Mouse (Mus musculus) hindbrain, embryonic 15.5 days (tissue): Measurements from ENCODE around the gene Gm14399. TPM values are rescaled to one million over a fixed set of nuclear protein-coding genes. Genes with fewer than 3 reads are reported as not detected.
A peak's percentile ranks its signal among the peaks of the same experiment; 100 is the strongest.
"Not testable (repeated sequence)": the region's sequence is repeated elsewhere in the genome, so short reads cannot be mapped to it uniquely, and the experiment has no call there.

Source experiments
- ATAC-seq: fragments of 200-750 bp; cut with Nextera tagmentation; 2 replicates; pipeline ENCODE4 v1.8.0; 2017; ENCODE audit warnings: low read depth, moderate number of reproducible peaks, moderate TSS enrichment; ENCODE audit not compliant: low FRiP score
- H3K27ac ChIP-seq: fragments of 300-500 bp; sonication (generic); replicated peaks from 2 replicates; pipeline ENCODE4 v1.5.1; 2015; ENCODE audit warnings: mild to moderate bottlenecking, inconsistent platforms
- H3K27me3 ChIP-seq: fragments of 300-500 bp; sonication (generic); 2 replicates; pipeline ENCODE4 v1.6.1; 2015; ENCODE audit warnings: control low read depth, inconsistent platforms
- H3K36me3 ChIP-seq: fragments of 300-500 bp; sonication (generic); 2 replicates; pipeline ENCODE4 v1.6.1; 2015; ENCODE audit warnings: control low read depth, inconsistent platforms
- H3K4me1 ChIP-seq: fragments of 300-500 bp; sonication (generic); replicated peaks from 2 replicates; pipeline ENCODE4 v1.6.1; 2015; ENCODE audit warnings: control low read depth, inconsistent platforms
- H3K4me2 ChIP-seq: fragments of 300-500 bp; sonication (generic); 2 replicates; pipeline ENCODE4 v1.6.1; 2015; ENCODE audit warnings: moderate library complexity, mild to moderate bottlenecking, inconsistent platforms
- H3K4me3 ChIP-seq: fragments of 300-500 bp; sonication (generic); 2 replicates; pipeline ENCODE4 v1.5.1; 2015; ENCODE audit warnings: mild to moderate bottlenecking, inconsistent platforms
- H3K9ac ChIP-seq: fragments of 300-500 bp; sonication (generic); 2 replicates; pipeline ENCODE4 v1.6.1; 2015; ENCODE audit warnings: inconsistent platforms
- H3K9me3 ChIP-seq: fragments of 300-500 bp; sonication (generic); 2 replicates; pipeline ENCODE4 v1.6.1; 2016; ENCODE audit warnings: control low read depth, inconsistent platforms
- WGBS: fragments of 180-500 bp; shearing (Covaris S2); methylation state at CpG from one replicate; pipeline ENCODE4 v1.1.7; 2015; 5-methylcytosine and 5-hydroxymethylcytosine counted together
- polyA plus RNA-seq: library from polyadenylated mRNA; unstranded; fragments of >200 nt; fragmentation: Nextera tagmentation; extraction: Ambion mirVana; gene quantifications from 2 replicates; pipeline ENCODE4 v1.2.1, GENCODE M21; 2015

Gm14399 gene
- polyA plus RNA-seq, result 5.5 and 6.8 TPM in 2 replicates

DNA sequence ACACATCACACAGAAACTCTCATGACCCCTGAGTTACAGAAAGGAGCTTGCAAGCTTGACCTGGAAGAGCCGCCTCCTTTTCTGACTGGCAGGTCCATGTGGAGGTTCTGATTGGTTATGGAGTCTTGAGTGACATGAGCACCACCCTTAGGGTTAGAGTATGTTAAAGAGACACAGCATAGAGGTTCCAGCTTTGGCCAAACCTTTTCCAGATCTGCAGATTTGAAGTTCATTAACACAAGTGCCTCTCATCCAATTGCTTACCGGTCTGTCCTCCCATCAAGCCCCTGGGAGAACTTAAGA, at the start of gene Gm14399:
Gm14399 (minus strand) TSS at position 20 of the 303 bp plus-strand sequence.
- ATAC-seq, H3K27me3 ChIP-seq, H3K4me1 ChIP-seq, H3K9me3 ChIP-seq, H3K36me3 ChIP-seq: not testable (repeated sequence)
- Histone ChIP-seq H3K4me2 (peak within 1 kb of the TSS; percentile 49), H3K9ac (peak within 1 kb of the TSS; percentile 43; the same call in 1 of the 2 replicates), H3K27ac (0 out of 2 replicates have a peak within 1 kb of the TSS, but pooled peaks have one; percentile 20), H3K4me3 (peak within 1 kb of the TSS; percentile 49)
- WGBS, result 9% methylated on average over 1 of the region's 2 CpGs

DNA sequence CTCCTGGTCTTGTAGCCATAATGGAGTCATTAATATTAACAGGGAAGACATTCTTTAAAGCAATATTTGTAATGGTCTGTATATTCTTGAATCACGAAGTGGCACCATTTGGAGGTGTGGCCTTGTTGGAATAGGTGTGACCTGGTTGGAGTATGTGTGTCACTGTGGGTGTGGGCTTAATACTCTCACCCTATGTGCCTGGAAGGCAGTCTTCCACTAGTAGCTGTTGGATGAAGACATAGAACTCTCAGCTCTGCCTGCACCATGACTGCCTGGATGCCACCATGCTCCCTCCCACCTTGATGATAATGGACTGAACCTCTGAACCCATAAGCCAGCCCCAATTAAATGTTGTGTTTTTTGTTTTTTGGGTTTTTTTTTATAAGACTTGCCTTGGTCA, 37.2 kb upstream of the Gm14399 start:
- H3K9ac ChIP-seq, H3K27me3 ChIP-seq, H3K4me2 ChIP-seq, H3K27ac ChIP-seq, H3K9me3 ChIP-seq, H3K4me1 ChIP-seq, H3K4me3 ChIP-seq, H3K36me3 ChIP-seq, ATAC-seq: not testable (repeated sequence)
- WGBS, result 66% methylated on average over 1 of the region's 1 CpGs

DNA sequence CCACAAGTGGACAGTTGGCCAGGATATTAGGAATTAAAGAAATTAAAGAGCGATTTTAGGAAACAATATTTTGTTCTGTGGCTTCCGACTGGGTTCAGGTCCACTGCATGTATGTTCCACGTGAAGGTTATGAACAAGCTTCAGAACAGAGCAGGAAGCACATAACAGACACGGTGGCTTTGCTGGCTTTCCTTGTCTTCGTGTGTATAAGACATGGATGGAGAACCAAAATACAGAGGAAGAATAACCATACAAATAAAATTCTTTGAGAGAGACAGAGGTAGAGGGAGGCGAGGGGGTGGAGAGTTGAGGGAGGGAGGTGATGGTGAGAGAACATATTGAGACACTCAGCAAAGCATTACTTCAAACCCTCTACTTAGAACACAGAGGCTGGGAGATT, 34.5 kb upstream of the Gm14399 start:
- H3K36me3 ChIP-seq, result no peaks in the 10 kb centered on the region
- H3K27me3 ChIP-seq, result no peaks in the 10 kb centered on the region
- H3K9ac ChIP-seq, result no peak overlapping the region
- no peaks in the 10 kb centered on the region for H3K4me1 ChIP-seq
- WGBS, result 85% methylated on average over 6 of the region's 6 CpGs
- no peak overlapping the region for H3K4me3 ChIP-seq
- H3K27ac ChIP-seq, result no peak overlapping the region
- ATAC-seq, result no peak
- no peaks in the 10 kb centered on the region for H3K9me3 ChIP-seq
- no peak overlapping the region for H3K4me2 ChIP-seq

DNA sequence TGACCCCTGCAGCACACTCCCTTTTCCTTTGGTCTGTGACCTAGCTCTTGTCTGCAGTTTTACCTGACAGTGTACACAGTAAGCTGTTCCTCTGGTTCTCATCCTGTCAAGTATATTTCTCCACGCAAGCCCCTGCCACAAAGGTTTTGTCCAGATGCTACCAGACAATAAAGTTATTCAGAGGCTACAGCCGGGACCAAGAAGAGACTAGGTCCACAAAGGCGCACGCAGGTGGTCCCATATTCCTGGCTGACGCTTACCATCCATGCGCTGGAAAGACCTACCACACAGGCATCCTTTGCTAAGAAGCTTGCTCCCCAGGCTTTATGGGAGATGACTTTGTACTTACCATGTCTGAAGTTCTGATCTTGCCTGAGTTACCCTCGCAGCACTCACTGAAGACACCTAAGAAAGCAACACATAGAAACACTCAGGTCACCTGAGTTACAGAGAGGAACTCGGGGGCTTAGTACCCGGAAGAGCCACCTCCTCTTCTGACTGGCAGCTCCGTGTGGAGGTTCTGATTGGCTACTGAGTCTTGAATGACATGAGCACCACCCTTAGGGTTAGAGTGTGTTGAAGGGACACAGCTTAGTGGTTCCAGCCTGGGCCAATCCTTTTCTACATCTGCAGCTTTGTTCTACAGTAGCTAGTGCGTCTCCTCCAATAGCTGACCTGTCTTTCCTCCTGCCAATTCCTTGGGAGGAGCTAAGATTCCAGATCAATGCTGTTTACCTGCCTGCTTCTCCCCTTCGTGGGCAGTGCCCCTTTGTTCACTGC, 33.8 kb upstream of the Gm14399 start, which contains the start of gene Gm14443:
Gm14443 (minus strand) TSS at position 471 of the 780 bp plus-strand sequence.
- not testable (repeated sequence) for H3K4me1 ChIP-seq, H3K36me3 ChIP-seq, H3K27ac ChIP-seq, H3K9me3 ChIP-seq, H3K9ac ChIP-seq, H3K4me2 ChIP-seq, H3K4me3 ChIP-seq, ATAC-seq, H3K27me3 ChIP-seq
- WGBS, result 81% methylated on average over 12 of the region's 12 CpGs

DNA sequence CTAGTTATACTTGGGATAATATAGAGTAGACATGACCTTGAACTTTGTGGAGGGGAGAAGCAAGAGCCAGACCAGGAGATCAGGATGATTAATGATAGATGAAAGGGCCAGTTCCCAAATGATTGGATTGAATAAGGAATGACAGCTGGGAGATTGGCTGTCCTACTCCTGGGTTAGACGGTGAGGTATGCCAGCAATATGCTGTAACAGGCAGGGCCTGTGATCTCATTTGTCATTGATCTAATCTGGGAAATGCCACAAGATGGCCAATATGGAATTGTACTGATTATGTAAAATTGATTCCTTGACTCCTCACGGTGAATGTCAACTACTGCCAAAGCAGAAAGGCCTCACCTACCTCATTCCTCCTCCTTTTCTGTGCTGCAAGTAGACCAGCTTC, 32.2 kb upstream of the Gm14399 start:
- WGBS, result 82% methylated on average over 2 of the region's 2 CpGs
- not testable (repeated sequence) for H3K36me3 ChIP-seq, H3K27me3 ChIP-seq

DNA sequence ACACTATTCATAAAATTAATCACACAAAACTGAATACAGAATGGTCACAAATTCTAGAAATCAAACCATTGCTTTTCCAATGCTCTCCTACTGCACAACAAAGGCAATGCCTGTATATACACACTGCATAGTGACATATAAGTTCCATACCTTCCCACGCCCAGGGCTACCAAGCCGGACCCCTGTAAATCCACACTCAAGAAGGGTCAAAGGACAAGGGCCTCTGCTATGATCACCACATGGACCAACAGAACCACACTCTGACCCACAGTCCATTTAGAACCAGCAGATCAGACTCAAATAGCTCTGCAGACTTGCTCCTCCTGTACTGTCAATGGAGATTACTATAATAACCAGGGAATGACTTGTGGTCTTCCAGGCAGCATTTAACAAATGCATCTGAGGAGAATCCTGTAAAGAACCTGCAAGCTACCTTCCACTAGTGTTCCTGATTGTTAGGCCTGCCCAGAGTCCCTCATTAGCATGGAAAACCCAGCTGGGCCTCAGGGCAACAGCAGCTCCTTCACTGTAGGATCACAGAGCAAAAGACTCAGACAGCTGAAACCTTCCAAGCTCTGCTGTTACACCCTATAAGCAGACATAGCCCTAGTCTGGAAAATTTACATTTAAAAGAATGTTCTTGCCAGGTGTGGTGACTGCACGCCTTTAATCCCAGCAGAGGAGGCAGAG, 31.2 kb upstream of the Gm14399 start:
- H3K4me1 ChIP-seq, H3K9ac ChIP-seq, ATAC-seq, H3K9me3 ChIP-seq, H3K27ac ChIP-seq, H3K36me3 ChIP-seq, H3K27me3 ChIP-seq, H3K4me2 ChIP-seq, H3K4me3 ChIP-seq: not testable (repeated sequence)
- WGBS, result 86% methylated on average over 3 of the region's 3 CpGs

More for the DNA sequence above, 32.2 kb upstream of the Gm14399 start:
- not testable (repeated sequence) for H3K27ac ChIP-seq, H3K4me3 ChIP-seq, H3K4me2 ChIP-seq, H3K9ac ChIP-seq, ATAC-seq, H3K9me3 ChIP-seq, H3K4me1 ChIP-seq

DNA sequence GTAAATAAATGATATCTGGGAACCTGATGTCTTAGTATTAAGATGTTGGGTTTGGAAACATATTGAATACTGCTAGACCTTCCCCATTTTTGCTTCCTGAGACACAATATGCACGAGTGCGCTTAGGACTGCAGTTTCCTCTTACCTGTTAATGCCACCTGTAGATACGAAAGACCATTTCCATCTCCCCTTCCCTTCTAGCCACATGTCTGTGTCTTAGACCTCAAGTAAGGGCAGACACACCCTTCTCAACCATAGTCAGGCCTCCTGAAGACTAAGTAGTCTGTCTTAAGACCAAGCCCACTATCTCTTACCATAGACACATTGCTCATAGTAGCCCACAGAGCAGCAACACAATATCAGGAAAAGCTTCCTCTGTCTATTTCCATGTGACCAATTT, 30.3 kb upstream of the Gm14399 start:
- no peak for ATAC-seq

DNA sequence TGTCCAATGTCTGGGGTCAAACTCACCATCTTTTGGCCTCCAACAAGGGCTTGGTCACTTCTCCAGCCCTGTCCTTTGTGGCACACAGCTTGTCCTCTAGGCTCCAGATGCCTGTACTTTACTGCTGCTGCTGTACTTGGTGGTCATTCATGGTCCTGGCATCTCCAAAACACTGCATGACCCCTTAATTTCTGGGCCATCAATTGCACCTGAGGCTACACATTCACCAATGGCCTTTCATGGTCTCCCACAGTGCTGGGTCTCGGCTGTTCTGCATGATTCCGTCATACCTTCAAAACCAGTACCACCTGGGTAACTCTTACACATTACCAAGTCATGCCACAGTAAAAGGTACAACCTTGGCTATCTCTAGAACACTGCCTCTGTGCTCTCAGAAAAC, 25.1 kb upstream of the Gm14399 start:
- 83% methylated on average over 2 of the region's 2 CpGs for WGBS
- not testable (repeated sequence) for H3K4me3 ChIP-seq, H3K4me2 ChIP-seq, H3K27me3 ChIP-seq, H3K27ac ChIP-seq, H3K9ac ChIP-seq, H3K36me3 ChIP-seq, ATAC-seq, H3K4me1 ChIP-seq, H3K9me3 ChIP-seq

More for the DNA sequence above, 30.3 kb upstream of the Gm14399 start:
- H3K27ac ChIP-seq, result no peak overlapping the region
- no peaks in the 10 kb centered on the region for H3K36me3 ChIP-seq
- H3K27me3 ChIP-seq, result no peaks in the 10 kb centered on the region
- H3K9me3 ChIP-seq, result no peaks in the 10 kb centered on the region
- no peak overlapping the region for H3K4me3 ChIP-seq
- H3K9ac ChIP-seq, result no peak overlapping the region
- no peak overlapping the region for H3K4me2 ChIP-seq
- no peaks in the 10 kb centered on the region for H3K4me1 ChIP-seq
- WGBS, result 91% methylated on average over 3 of the region's 3 CpGs

DNA sequence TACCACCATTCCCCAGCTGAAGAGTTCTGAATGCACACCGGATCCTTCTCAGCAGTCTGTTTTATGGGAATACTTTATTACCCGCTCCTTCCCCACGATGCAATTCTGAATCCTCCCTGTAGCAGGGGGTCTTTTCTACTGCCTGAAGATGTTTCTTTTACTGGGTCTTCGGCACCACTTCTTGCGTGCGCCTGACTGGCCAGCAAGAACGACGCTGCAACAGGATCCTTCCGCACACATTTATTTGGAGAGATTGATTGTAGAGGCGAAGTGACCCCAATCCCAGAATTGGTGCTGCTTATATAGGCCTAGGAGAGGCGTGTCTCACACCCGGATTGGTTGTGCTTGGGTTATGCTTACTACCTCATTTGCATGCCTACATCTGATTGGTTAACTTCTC, 23.3 kb upstream of the Gm14399 start:
- WGBS, result 97% methylated on average over 12 of the region's 12 CpGs
- H3K4me1 ChIP-seq, H3K4me3 ChIP-seq, H3K27ac ChIP-seq, H3K9me3 ChIP-seq, ATAC-seq, H3K4me2 ChIP-seq, H3K36me3 ChIP-seq, H3K9ac ChIP-seq, H3K27me3 ChIP-seq: not testable (repeated sequence)

DNA sequence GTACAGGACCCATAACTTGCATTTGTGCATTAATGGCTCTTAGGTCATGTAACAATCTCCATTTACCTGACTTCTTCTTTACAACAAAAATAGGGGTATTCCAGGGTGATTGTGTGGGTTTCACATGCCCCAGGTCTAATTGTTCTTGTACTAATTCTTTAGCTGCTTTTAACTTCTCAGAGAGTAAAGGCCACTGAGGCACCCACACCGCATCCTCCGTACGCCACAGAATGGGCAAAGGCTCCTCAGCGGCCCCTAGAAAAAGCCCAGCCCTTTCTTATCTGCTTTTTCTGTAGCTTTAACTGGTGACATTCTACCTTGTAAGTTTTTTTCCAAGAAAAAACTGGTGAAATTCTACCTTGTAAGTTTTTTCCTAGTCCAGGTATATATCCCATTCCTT, 19.6 kb upstream of the Gm14399 start:
- 91% methylated on average over 4 of the region's 4 CpGs for WGBS
- not testable (repeated sequence) for H3K27me3 ChIP-seq, H3K9ac ChIP-seq, H3K4me1 ChIP-seq, H3K27ac ChIP-seq, H3K36me3 ChIP-seq, H3K4me2 ChIP-seq, H3K4me3 ChIP-seq, ATAC-seq
- H3K9me3 ChIP-seq, result 0 out of 2 replicates have a peak, but pooled peaks cover 10% of the 10 kb centered on the region

DNA sequence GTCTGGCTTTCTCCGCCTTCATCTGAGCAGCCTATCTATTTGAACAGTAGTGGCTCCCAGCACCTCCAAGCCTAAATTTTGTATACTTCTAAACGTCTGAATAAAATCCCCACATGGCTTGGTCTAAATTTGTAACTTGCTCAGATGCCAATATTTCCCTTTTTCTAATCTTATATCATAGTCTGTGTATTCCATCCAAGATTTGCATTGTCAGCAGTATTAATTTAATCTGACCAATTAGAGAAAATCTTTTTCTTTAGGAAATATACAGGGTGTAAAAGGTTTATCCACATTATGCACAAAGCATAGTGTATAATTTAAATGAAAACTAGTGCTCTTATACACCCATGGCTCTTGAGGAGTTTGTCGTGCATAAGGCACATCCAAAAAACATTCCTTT, 16.8 kb upstream of the Gm14399 start:
- 88% methylated on average over 3 of the region's 3 CpGs for WGBS
- H3K4me3 ChIP-seq, result no peak overlapping the region
- no peak for ATAC-seq
- H3K9me3 ChIP-seq, result 0 out of 2 replicates have a peak, but pooled peaks cover 9% of the 10 kb centered on the region
- no peaks in the 10 kb centered on the region for H3K27me3 ChIP-seq
- H3K4me2 ChIP-seq, result no peak overlapping the region
- H3K9ac ChIP-seq, result no peak overlapping the region
- H3K27ac ChIP-seq, result no peak overlapping the region
- no peaks in the 10 kb centered on the region for H3K4me1 ChIP-seq
- H3K36me3 ChIP-seq, result no peaks in the 10 kb centered on the region

DNA sequence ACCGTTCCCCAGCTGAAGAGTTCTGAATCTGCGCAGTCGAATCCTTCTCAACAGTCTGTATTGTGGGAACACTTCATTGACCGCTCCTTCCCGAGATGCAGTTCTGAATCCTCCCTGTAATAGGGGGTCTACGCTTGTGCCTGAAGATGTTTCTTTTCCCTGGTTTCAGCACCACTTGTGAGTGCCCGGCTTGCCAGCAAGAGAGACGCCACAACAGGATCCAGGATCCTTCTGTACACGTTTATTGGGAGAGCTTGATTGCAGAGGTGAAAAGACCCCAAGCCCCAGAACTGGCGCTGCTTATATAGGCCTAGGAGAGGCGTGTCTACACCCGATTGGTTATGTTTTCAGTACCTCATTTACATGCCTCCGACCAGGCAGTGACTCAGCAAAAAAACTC, 14.9 kb upstream of the Gm14399 start:
- H3K4me3 ChIP-seq, result no peak overlapping the region
- no peak overlapping the region for H3K4me2 ChIP-seq

More for the DNA sequence above, 14.9 kb upstream of the Gm14399 start:
- Histone ChIP-seq H3K9ac (no peak overlapping the region), H3K36me3 (no peaks in the 10 kb centered on the region), H3K4me1 (no peaks in the 10 kb centered on the region), H3K9me3 (0 out of 2 replicates have a peak, but pooled peaks cover 9% of the 10 kb centered on the region), H3K27me3 (no peaks in the 10 kb centered on the region), H3K27ac (no peak overlapping the region)
- ATAC-seq, result no peak
- WGBS, result 93% methylated on average over 13 of the region's 13 CpGs
